Mouse (Mus musculus): ENCODE results near the gene Fhad1. TPM values are rescaled to one million over a fixed set of nuclear protein-coding genes. Genes with fewer than 3 reads are reported as not detected.

Fhad1 gene
- polyA plus RNA-seq, 1 experiment from 2014 or later = 5.2 TPM

GRCm38 (mm10) chr4:141917735-141918419 lies 97.0 kb downstream of the Fhad1 start:
- no peaks in the 10 kb centered on the region for H3K4me1 ChIP-seq (ENCODE audit: control insufficient read depth, insufficient read depth, low read length)
- no peak overlapping the region for H3K9ac ChIP-seq (replicated peaks; ENCODE audit: low read depth, low read length)
- WGBS = 63% methylated on average over 7 of the region's 7 CpGs
- H3K27me3 ChIP-seq (ENCODE audit: control insufficient read depth, insufficient read depth, low read length) = no peaks in the 10 kb centered on the region
- no peak overlapping the region for H3K4me3 ChIP-seq (ENCODE audit: low read depth, low read length)
- H3K4me2 ChIP-seq (ENCODE audit: low read depth, low read length) = no peak overlapping the region
- no peak for ATAC-seq (ENCODE audit: low read depth)
- no peak overlapping the region for H3K27ac ChIP-seq (ENCODE audit: low read depth, low read length)
- H3K9me3 ChIP-seq (ENCODE audit: control insufficient read depth, low read length) = no peaks in the 10 kb centered on the region
- H3K36me3 ChIP-seq (ENCODE audit: control insufficient read depth, insufficient read depth, low read length) = no peaks in the 10 kb centered on the region

- H3K9ac ChIP-seq (replicated peaks; ENCODE audit: low read depth, low read length) = no peak overlapping the region
- WGBS = 36% methylated on average over 7 of the region's 7 CpGs
- H3K9me3 ChIP-seq (ENCODE audit: control insufficient read depth, low read length) = no peaks in the 10 kb centered on the region
- H3K4me2 ChIP-seq (ENCODE audit: low read depth, low read length) = no peak overlapping the region
- H3K4me1 ChIP-seq (ENCODE audit: control insufficient read depth, insufficient read depth, low read length) = no peaks in the 10 kb centered on the region
- no peak overlapping the region for H3K4me3 ChIP-seq (ENCODE audit: low read depth, low read length)
- no peaks in the 10 kb centered on the region for H3K27me3 ChIP-seq (ENCODE audit: control insufficient read depth, insufficient read depth, low read length)
- no peak overlapping the region for H3K27ac ChIP-seq (ENCODE audit: low read depth, low read length)
- H3K36me3 ChIP-seq (ENCODE audit: control insufficient read depth, insufficient read depth, low read length) = no peaks in the 10 kb centered on the region
- ATAC-seq (ENCODE audit: low read depth) = 0 out of 2 replicates have a peak, but pooled peaks have one; percentile 9
Measured at GRCm38 (mm10) chr4:141914040-141914439, 100.8 kb downstream of the Fhad1 start.

GRCm38 (mm10) chr4:141913201-141913993 lies 101.5 kb downstream of the Fhad1 start:
- Histone ChIP-seq H3K4me3 (ENCODE audit: low read depth, low read length) (no peak overlapping the region), H3K27me3 (ENCODE audit: control insufficient read depth, insufficient read depth, low read length) (no peaks in the 10 kb centered on the region), H3K27ac (ENCODE audit: low read depth, low read length) (no peak overlapping the region), H3K9ac (replicated peaks; ENCODE audit: low read depth, low read length) (no peak overlapping the region), H3K4me1 (ENCODE audit: control insufficient read depth, insufficient read depth, low read length) (no peaks in the 10 kb centered on the region), H3K9me3 (ENCODE audit: control insufficient read depth, low read length) (no peaks in the 10 kb centered on the region), H3K36me3 (ENCODE audit: control insufficient read depth, insufficient read depth, low read length) (no peaks in the 10 kb centered on the region), H3K4me2 (ENCODE audit: low read depth, low read length) (no peak overlapping the region)
- 81% methylated on average over 13 of the region's 13 CpGs for WGBS
- ATAC-seq (ENCODE audit: low read depth) = no peak

- ATAC-seq (ENCODE audit: low read depth) = no peak
- Histone ChIP-seq H3K4me1 (ENCODE audit: control insufficient read depth, insufficient read depth, low read length) (peaks cover 10% of the 10 kb centered on the region), H3K9me3 (ENCODE audit: control insufficient read depth, low read length) (no peaks in the 10 kb centered on the region), H3K27ac (ENCODE audit: low read depth, low read length) (no peak overlapping the region), H3K27me3 (ENCODE audit: control insufficient read depth, insufficient read depth, low read length) (no peaks in the 10 kb centered on the region), H3K4me3 (ENCODE audit: low read depth, low read length) (no peak overlapping the region), H3K9ac (replicated peaks; ENCODE audit: low read depth, low read length) (no peak overlapping the region), H3K36me3 (ENCODE audit: control insufficient read depth, insufficient read depth, low read length) (no peaks in the 10 kb centered on the region), H3K4me2 (ENCODE audit: low read depth, low read length) (no peak overlapping the region)
- WGBS = 90% methylated on average over 9 of the region's 9 CpGs
Measured at GRCm38 (mm10) chr4:141904710-141905109, 110.2 kb downstream of the Fhad1 start.

- 68% methylated on average over 8 of the region's 8 CpGs for WGBS
- peak; percentile 3; the same call in 1 of the 2 replicates for ATAC-seq (ENCODE audit: low read depth)
- H3K27ac ChIP-seq (ENCODE audit: low read depth, low read length) = peak overlapping the region; percentile 71
Measured at GRCm38 (mm10) chr4:141902479-141902858, 112.4 kb downstream of the Fhad1 start.

GRCm38 (mm10) chr4:141901711-141902478 lies 113.0 kb downstream of the Fhad1 start:
- Histone ChIP-seq H3K27me3 (ENCODE audit: control insufficient read depth, insufficient read depth, low read length) (no peaks in the 10 kb centered on the region), H3K4me2 (ENCODE audit: low read depth, low read length) (no peak overlapping the region), H3K36me3 (ENCODE audit: control insufficient read depth, insufficient read depth, low read length) (no peaks in the 10 kb centered on the region), H3K4me3 (ENCODE audit: low read depth, low read length) (no peak overlapping the region), H3K9ac (replicated peaks; ENCODE audit: low read depth, low read length) (peak overlapping the region; percentile 21; the same call in 1 of the 2 replicates), H3K27ac (ENCODE audit: low read depth, low read length) (peak overlapping the region; percentile 71), H3K9me3 (ENCODE audit: control insufficient read depth, low read length) (no peaks in the 10 kb centered on the region), H3K4me1 (ENCODE audit: control insufficient read depth, insufficient read depth, low read length) (peaks cover 10% of the 10 kb centered on the region)
- ATAC-seq (ENCODE audit: low read depth) = peak; percentile 66
- WGBS = 13% methylated on average over 17 of the region's 17 CpGs

More at GRCm38 (mm10) chr4:141902479-141902858, 112.4 kb downstream of the Fhad1 start:
- no peaks in the 10 kb centered on the region for H3K36me3 ChIP-seq (ENCODE audit: control insufficient read depth, insufficient read depth, low read length)
- no peaks in the 10 kb centered on the region for H3K27me3 ChIP-seq (ENCODE audit: control insufficient read depth, insufficient read depth, low read length)
- no peaks in the 10 kb centered on the region for H3K9me3 ChIP-seq (ENCODE audit: control insufficient read depth, low read length)
- H3K4me1 ChIP-seq (ENCODE audit: control insufficient read depth, insufficient read depth, low read length) = peaks cover 10% of the 10 kb centered on the region
- no peak overlapping the region for H3K4me2 ChIP-seq (ENCODE audit: low read depth, low read length)
- H3K4me3 ChIP-seq (ENCODE audit: low read depth, low read length) = no peak overlapping the region
- H3K9ac ChIP-seq (replicated peaks; ENCODE audit: low read depth, low read length) = no peak overlapping the region

- Histone ChIP-seq H3K27ac (ENCODE audit: low read depth, low read length) (peak overlapping the region; percentile 67), H3K27me3 (ENCODE audit: control insufficient read depth, insufficient read depth, low read length) (no peaks in the 10 kb centered on the region), H3K9ac (replicated peaks; ENCODE audit: low read depth, low read length) (no peak overlapping the region), H3K9me3 (ENCODE audit: control insufficient read depth, low read length) (no peaks in the 10 kb centered on the region), H3K36me3 (ENCODE audit: control insufficient read depth, insufficient read depth, low read length) (no peaks in the 10 kb centered on the region), H3K4me1 (ENCODE audit: control insufficient read depth, insufficient read depth, low read length) (peaks cover 10% of the 10 kb centered on the region), H3K4me3 (ENCODE audit: low read depth, low read length) (no peak overlapping the region), H3K4me2 (ENCODE audit: low read depth, low read length) (no peak overlapping the region)
- WGBS = 56% methylated on average over 11 of the region's 11 CpGs
- ATAC-seq (ENCODE audit: low read depth) = no peak
Measured at GRCm38 (mm10) chr4:141900421-141900820, 114.5 kb downstream of the Fhad1 start.

- Histone ChIP-seq H3K4me1 (ENCODE audit: control insufficient read depth, insufficient read depth, low read length) (peaks cover 10% of the 10 kb centered on the region), H3K27ac (ENCODE audit: low read depth, low read length) (peak overlapping the region; percentile 72), H3K36me3 (ENCODE audit: control insufficient read depth, insufficient read depth, low read length) (no peaks in the 10 kb centered on the region), H3K4me3 (ENCODE audit: low read depth, low read length) (no peak overlapping the region), H3K4me2 (ENCODE audit: low read depth, low read length) (no peak overlapping the region), H3K9ac (replicated peaks; ENCODE audit: low read depth, low read length) (no peak overlapping the region), H3K27me3 (ENCODE audit: control insufficient read depth, insufficient read depth, low read length) (no peaks in the 10 kb centered on the region), H3K9me3 (ENCODE audit: control insufficient read depth, low read length) (no peaks in the 10 kb centered on the region)
- 2% methylated on average over 8 of the region's 8 CpGs for WGBS
- ATAC-seq (ENCODE audit: low read depth) = peak; percentile 47; the same call in 1 of the 2 replicates
Measured at GRCm38 (mm10) chr4:141899936-141900335, 114.9 kb downstream of the Fhad1 start.
